Mouse (Mus musculus): Measurements from ENCODE around the gene Pced1b. TPM values are rescaled to one million over a fixed set of nuclear protein-coding genes. Genes with fewer than 3 reads are reported as not detected.

Pced1b gene
- total and polyA plus RNA-seq, 3 experiments, result 6.6 to 36.5 TPM; not detected in 1

GRCm38 (mm10) chr15:97342945-97343344, 96.0 kb downstream of the Pced1b start (continued):
- no peak; the same call in 1 of the 2 replicates for TF ChIP-seq CHD2 (IDR thresholded peaks at IDR 0.05; ENCODE audit: low read length)
- TF ChIP-seq MXI1 (IDR thresholded peaks at IDR 0.05; ENCODE audit: low read depth, low read length), result peak; percentile 82; the same call in 1 of the 2 replicates
- no peak for TF ChIP-seq GABPA (IDR thresholded peaks at IDR 0.05; ENCODE audit: low read depth, low read length)
- peak; percentile 94 for TF ChIP-seq TCF12 (IDR thresholded peaks at IDR 0.05; ENCODE audit: low read depth, low read length)
- peak; percentile 57; the same call in 1 of the 2 replicates for TF ChIP-seq POLR2AphosphoS2 (IDR thresholded peaks at IDR 0.05; ENCODE audit: low read length)
- TF ChIP-seq ZNF384 (IDR thresholded peaks at IDR 0.05; ENCODE audit: low read depth, low read length), result peak; percentile 58
- TF ChIP-seq CHD1 (IDR thresholded peaks at IDR 0.05; ENCODE audit: low read depth, low read length), result 0 out of 2 replicates have a peak, but pooled peaks have one; percentile 43
- peak; percentile 70; the same call in 1 of the 2 replicates for TF ChIP-seq ZMIZ1 (IDR thresholded peaks at IDR 0.05; ENCODE audit: low read depth, low read length)
- TF ChIP-seq UBTF (IDR thresholded peaks at IDR 0.05; ENCODE audit: borderline replicate concordance, insufficient read depth, low read depth, low read length), result no peak
- no peak for TF ChIP-seq TBP (IDR thresholded peaks at IDR 0.05; ENCODE audit: low read depth, low read length)
- TF ChIP-seq RAD21 (IDR thresholded peaks at IDR 0.05; ENCODE audit: low read depth, low read length), result no peak
- TF ChIP-seq BHLHE40 (IDR thresholded peaks at IDR 0.05; ENCODE audit: borderline replicate concordance, low read depth, low read length), result 0 out of 2 replicates have a peak, but pooled peaks have one; percentile 52
- no peak for TF ChIP-seq USF2 (IDR thresholded peaks at IDR 0.05; ENCODE audit: borderline replicate concordance in 1 of 2, insufficient read depth in 1 of 2, low read depth in 1 of 2, low read length in 2 of 2)
- peak; percentile 86; the same call in 1 of the 2 replicates for TF ChIP-seq JUND (IDR thresholded peaks at IDR 0.05; ENCODE audit: low read depth, low read length)

- TF ChIP-seq ZMIZ1 (IDR thresholded peaks at IDR 0.05; ENCODE audit: low read depth, low read length) (no peak), TCF12 (IDR thresholded peaks at IDR 0.05; ENCODE audit: low read depth, low read length) (no peak), POLR2AphosphoS2 (IDR thresholded peaks at IDR 0.05; ENCODE audit: low read length) (no peak)
- no peaks in the 10 kb centered on the region for H3K27me3 ChIP-seq (ENCODE audit: control insufficient read depth in 1 of 2, insufficient read depth in 2 of 2, low read length in 2 of 2)
- peaks cover 0 to 22% of the 10 kb centered on the region in 2 experiments; a peak in 2 of 4 replicates for H3K36me3 ChIP-seq (ENCODE audit: control insufficient read depth in 1 of 2, insufficient read depth in 2 of 2, low read length in 2 of 2)
- H3K4me3 ChIP-seq (ENCODE audit: control insufficient read depth in 1 of 2, insufficient read depth in 1 of 2, low read depth in 2 of 2, low read length in 2 of 2), result no peak overlapping the region
- H3K27ac ChIP-seq (ENCODE audit: control insufficient read depth, low read depth, low read length), result no peak overlapping the region; the same call in 1 of the 2 replicates
- H3K9me3 ChIP-seq (replicated peaks; ENCODE audit: insufficient read depth, low read length), result no peaks in the 10 kb centered on the region
- H3K79me2 ChIP-seq (ENCODE audit: control insufficient read depth, insufficient read depth, low read length, poor library complexity), result no peaks in the 10 kb centered on the region; the same call in 1 of the 2 replicates
- DNase-seq (ENCODE audit: low read depth, low spot score), result no peak
- H3K4me1 ChIP-seq (ENCODE audit: control insufficient read depth in 1 of 2, insufficient read depth in 2 of 2, low read length in 2 of 2), result peaks cover 13 to 37% of the 10 kb centered on the region in 2 experiments
- no peak overlapping the region for H3K9ac ChIP-seq (ENCODE audit: control insufficient read depth, low read depth, low read length, poor library complexity, severe bottlenecking)
Measured at GRCm38 (mm10) chr15:97343921-97344320, 97.0 kb downstream of the Pced1b start.

DNA sequence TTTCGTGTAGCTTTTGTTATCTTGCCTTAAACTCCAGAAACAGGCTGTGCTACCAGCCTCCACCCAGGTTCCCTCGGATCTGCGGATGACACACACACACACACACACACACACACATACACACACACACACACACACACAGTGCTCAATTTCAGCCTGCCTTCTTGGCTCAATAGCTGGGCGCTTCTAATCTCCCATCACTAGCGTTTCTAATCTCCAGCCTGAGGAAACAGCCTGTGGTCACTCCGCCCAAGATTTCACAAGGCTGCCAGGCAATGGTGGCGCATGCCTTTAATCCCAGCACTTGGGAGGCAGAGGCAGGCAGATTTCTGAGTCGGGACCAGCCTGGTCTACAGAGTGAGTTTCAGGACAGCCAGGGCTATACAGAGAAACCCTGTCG, 98.2 kb downstream of the Pced1b start:
- DNase-seq (ENCODE audit: low read depth, low spot score), result peak; percentile 76
- Histone ChIP-seq H3K27ac (ENCODE audit: control insufficient read depth, low read depth, low read length) (peak overlapping the region; percentile 25; the same call in 1 of the 2 replicates), H3K9me3 (replicated peaks; ENCODE audit: insufficient read depth, low read length) (no peaks in the 10 kb centered on the region)

More for the DNA sequence above, 98.2 kb downstream of the Pced1b start:
- Histone ChIP-seq H3K79me2 (ENCODE audit: control insufficient read depth, insufficient read depth, low read length, poor library complexity) (no peaks in the 10 kb centered on the region; the same call in 1 of the 2 replicates), H3K27me3 (ENCODE audit: control insufficient read depth in 1 of 2, insufficient read depth in 2 of 2, low read length in 2 of 2) (no peaks in the 10 kb centered on the region), H3K9ac (ENCODE audit: control insufficient read depth, low read depth, low read length, poor library complexity, severe bottlenecking) (no peak overlapping the region), H3K4me1 (ENCODE audit: control insufficient read depth in 1 of 2, insufficient read depth in 2 of 2, low read length in 2 of 2) (peaks cover 14 to 34% of the 10 kb centered on the region in 2 experiments), H3K4me3 (ENCODE audit: control insufficient read depth in 1 of 2, insufficient read depth in 1 of 2, low read depth in 2 of 2, low read length in 2 of 2) (no peak overlapping the region), H3K36me3 (ENCODE audit: control insufficient read depth in 1 of 2, insufficient read depth in 2 of 2, low read length in 2 of 2) (peaks cover 0 to 19% of the 10 kb centered on the region in 2 experiments; a peak in 2 of 4 replicates)
- TF ChIP-seq MYB (IDR thresholded peaks at IDR 0.05; ENCODE audit: low read depth, low read length) (peak; percentile 24; the same call in 1 of the 2 replicates), JUND (IDR thresholded peaks at IDR 0.05; ENCODE audit: low read depth, low read length) (no peak), TCF12 (IDR thresholded peaks at IDR 0.05; ENCODE audit: low read depth, low read length) (peak; percentile 90), MAZ (IDR thresholded peaks at IDR 0.05; ENCODE audit: low read depth, low read length) (no peak), ZKSCAN1 (IDR thresholded peaks at IDR 0.05; ENCODE audit: low read depth, low read length) (no peak), SIN3A (IDR thresholded peaks at IDR 0.05; ENCODE audit: low read length) (peak; percentile 41; the same call in 1 of the 2 replicates), EP300 (IDR thresholded peaks at IDR 0.05; ENCODE audit: low read depth in 1 of 2, low read length in 2 of 2) (peak; percentile 84 to 87), ETS1 (IDR thresholded peaks at IDR 0.05; ENCODE audit: low read depth, low read length) (peak; percentile 63; the same call in 1 of the 2 replicates), SMC3 (IDR thresholded peaks at IDR 0.05; ENCODE audit: low read depth, low read length) (no peak), NRF1 (IDR thresholded peaks at IDR 0.05; ENCODE audit: insufficient read depth, low read depth, low read length, poor library complexity, severe bottlenecking) (no peak), RAD21 (IDR thresholded peaks at IDR 0.05; ENCODE audit: low read depth, low read length) (no peak), ELF1 (IDR thresholded peaks at IDR 0.05; ENCODE audit: low read depth, low read length) (0 out of 2 replicates have a peak, but pooled peaks have one; percentile 14), GATA1 (IDR thresholded peaks at IDR 0.05; ENCODE audit: low read depth, low read length) (peak; percentile 77), RCOR1 (IDR thresholded peaks at IDR 0.05; ENCODE audit: low read depth, low read length) (peak; percentile 90), TAL1 (IDR thresholded peaks at IDR 0.05; ENCODE audit: low read length) (peak; percentile 50; the same call in 1 of the 2 replicates)
